Mouse (Mus musculus) adrenal gland, postnatal 36 days (tissue): ENCODE results near the gene Mrps18a. TPM values are rescaled to one million over a fixed set of nuclear protein-coding genes. Genes with fewer than 3 reads are reported as not detected.

Source experiments
- DNase-seq, 2 experiments: peaks; one replicate each; pipeline ENCODE4 v3.0.0; 2021; ENCODE audit warnings: mixed read lengths in 1 of 2
- total RNA-seq, 2 experiments: library from RNA; stranded (reverse); gene quantifications; 2 replicates each; pipeline ENCODE4 v1.2.3; 2021

Gene Mrps18a
- total RNA-seq, 2 experiments from 2014 or later = 99.1 to 106 TPM

DNA sequence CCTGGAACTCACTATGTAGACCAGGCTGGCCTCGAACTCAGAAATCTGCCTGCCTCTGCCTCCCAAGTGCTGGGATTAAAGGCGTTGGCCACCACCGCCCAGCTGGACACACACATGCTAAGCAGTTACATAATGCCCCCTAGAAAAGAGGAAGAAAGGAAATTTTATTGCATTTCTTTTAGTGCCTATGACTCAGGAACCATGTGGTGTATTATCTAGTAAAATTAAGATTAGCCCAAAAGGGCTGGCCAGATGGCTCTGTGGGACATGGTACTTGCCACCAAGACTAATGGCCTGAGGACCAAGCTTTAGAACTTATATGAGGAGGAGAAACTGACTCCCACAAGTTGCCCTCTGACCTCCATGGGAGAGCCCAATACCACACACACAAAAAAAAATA, 29.1 kb downstream of the Mrps18a start:
- no peak for DNase-seq

DNA sequence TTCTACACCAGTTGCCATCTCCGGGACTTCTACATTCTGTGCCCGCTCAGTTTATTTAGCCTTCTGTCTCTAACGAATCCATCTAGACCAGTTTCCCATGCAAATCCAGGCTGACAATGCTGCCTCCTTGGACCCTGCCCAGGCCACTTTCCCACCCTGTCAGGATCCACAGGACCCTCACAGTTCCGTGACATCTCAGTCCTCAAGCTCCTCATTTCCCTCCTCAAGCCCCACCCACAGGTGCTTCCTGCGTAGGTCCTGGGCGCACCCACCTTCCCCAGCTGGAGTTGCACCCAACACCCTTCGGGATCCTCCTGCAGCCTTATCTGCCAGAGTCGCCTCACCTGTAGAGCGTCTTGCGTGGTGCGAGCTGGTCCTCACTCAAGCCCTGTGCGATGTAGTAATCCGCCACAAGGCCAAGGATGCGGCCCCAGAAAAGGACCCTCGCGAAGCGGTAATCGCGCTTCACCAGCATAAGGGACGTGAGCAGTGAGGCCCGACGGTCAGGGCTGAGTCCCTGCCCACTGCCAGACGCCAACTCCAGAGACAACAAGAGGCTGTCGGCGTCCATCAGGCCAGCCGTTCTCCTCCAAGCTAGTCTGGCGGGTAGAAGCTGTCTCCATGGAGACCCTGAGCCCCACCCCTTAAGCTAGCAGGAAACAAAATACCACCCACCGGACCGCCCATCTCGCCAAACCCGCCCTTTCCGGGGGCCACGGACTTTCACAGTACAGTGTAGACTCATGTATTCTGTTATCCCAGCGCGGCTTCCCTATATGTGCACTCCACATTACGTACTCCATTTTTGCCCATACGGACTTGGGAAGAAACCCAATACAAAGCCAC, 33.0 kb downstream of the Mrps18a start, which contains the start of gene Rsph9:
TSS of gene Rsph9 (minus strand) at position 639 of the 846 bp plus-strand sequence.
- DNase-seq = peak; percentile 93 to 94

DNA sequence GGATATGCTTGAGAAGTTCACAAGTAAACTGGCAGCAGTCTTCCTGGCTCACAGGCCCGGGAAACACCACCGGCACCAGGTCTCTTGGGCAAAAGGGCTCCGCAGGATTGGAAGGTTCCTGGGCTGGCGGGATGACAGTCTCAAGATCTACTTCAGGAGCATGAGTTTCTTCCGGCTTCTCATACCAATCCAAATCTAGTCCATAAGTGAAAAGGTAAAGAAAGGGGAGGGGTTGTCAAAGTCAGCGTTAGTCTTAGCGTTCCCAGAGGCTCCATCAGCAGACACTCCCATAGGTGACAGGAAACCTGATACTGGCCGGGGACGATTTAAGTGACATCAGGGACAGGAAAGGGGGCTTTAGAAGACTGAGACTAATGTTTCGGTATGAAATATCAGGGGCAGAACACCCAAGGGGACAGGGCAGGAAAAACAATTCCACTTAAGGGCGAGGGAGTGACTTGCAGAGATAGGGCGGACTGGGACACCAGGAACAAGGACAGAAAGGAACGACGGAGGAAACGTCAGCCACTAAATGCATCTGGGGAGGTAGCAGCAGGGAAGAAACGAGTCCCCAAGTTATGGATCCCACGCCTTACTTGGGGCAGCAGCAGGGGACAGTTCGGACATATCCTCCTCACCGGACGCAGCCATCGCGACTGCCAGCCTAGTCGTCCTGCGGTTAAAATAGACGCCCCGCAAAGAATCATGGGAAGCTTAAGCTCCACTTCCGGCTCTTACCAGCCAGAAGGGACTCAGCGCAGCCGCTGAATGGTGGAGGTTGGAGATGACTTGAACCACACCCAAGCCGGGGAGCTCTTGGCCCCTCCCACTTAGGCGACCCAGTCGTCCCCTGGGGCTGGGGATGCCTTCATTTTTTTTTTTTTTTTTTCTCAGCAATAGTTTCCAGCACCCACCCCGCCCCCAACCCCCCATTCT, 42.3 kb downstream of the Mrps18a start, which contains the start of gene Mad2l1bp:
TSS of gene Mad2l1bp (minus strand) at position 707 of the 936 bp plus-strand sequence.
- DNase-seq = peak; percentile 91 to 94

- no peak for DNase-seq
Observed at GRCm38 (mm10) chr17:46154336-46154735, 43.5 kb downstream of the Mrps18a start.

- DNase-seq = no peak
Observed at GRCm38 (mm10) chr17:46156680-46157079, 45.9 kb downstream of the Mrps18a start.

- no peak for DNase-seq
Observed at GRCm38 (mm10) chr17:46157131-46157530, 46.3 kb downstream of the Mrps18a start.

- no peak for DNase-seq
Observed at GRCm38 (mm10) chr17:46159236-46159635, 48.5 kb downstream of the Mrps18a start.

- DNase-seq = peak; percentile 95 to 96
Observed at GRCm38 (mm10) chr17:46160090-46160662, 49.4 kb downstream of the Mrps18a start.

DNA sequence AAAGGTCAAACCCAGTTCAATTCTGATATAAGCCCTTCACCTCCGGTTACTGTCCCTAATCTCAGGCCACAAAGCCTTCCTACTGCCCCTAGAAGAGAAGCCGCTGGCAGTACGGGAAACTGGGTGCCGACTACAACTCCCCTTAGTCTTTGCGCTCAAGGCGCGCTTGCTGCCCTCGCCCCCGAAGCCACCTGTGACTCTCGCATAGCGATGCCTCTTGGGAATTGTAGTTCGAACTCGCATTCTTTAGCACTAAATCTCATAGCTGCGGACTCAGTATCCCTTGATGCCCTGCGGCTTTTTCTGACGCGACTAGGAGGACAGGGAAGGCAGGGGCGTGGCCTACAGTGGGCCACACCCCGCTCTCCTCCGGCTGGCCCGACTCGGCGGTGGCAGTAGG, 49.9 kb downstream of the Mrps18a start, which contains the start of gene Gtpbp2:
TSS of gene Gtpbp2 (plus strand) at position 347 of the 400 bp plus-strand sequence.
- DNase-seq = peak; percentile 93 to 95

DNA sequence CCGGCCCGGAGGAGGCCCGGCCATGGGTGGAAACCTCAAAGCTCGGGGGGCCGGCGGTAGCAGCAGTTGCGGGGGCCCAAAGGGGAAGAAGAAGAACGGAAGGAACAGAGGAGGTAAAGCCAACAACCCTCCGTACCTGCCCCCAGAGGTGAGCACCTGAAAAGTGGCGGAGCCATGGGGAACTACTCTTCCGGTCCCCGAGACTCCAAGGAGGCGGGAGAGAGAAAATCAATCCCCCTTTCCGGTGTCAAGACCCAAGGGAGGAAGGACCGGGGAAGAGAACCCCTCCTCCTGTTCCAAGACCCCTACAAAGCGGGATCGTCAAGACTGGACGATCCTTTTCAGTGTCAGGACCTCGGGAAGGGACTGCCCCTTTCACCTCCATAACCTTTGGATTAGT, 50.4 kb downstream of the Mrps18a start:
- DNase-seq = no peak

DNA sequence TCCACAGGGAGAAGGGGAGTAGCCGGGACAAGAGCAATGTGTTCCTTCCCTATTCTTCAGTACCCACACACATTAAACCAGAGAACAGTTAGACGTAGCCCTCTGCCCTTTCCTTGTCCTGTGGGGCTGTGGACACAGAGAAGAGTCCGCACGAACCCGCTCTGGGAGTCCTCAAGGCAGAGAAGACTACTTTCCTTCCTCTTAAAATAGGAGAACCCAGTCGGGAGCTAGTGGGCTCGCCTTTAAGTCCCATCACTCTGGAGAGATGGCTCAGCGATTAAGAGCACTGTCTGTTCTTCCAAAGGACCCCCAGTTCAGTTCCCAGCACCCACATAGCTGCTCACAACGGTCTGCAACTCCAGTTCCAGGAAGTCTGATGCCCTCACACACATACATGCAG, 50.9 kb downstream of the Mrps18a start:
- no peak for DNase-seq

GRCm38 (mm10) chr17:46162551-46162950, 51.8 kb downstream of the Mrps18a start:
- DNase-seq = no peak

- DNase-seq = peak; percentile 37 to 49
Observed at GRCm38 (mm10) chr17:46162951-46163421, 52.2 kb downstream of the Mrps18a start.

GRCm38 (mm10) chr17:46164301-46164700, 53.5 kb downstream of the Mrps18a start:
- DNase-seq = no peak

- DNase-seq = no peak
Observed at GRCm38 (mm10) chr17:46164791-46165190, 54.0 kb downstream of the Mrps18a start.

- DNase-seq = no peak
Observed at GRCm38 (mm10) chr17:46165460-46165859, 54.7 kb downstream of the Mrps18a start.

DNA sequence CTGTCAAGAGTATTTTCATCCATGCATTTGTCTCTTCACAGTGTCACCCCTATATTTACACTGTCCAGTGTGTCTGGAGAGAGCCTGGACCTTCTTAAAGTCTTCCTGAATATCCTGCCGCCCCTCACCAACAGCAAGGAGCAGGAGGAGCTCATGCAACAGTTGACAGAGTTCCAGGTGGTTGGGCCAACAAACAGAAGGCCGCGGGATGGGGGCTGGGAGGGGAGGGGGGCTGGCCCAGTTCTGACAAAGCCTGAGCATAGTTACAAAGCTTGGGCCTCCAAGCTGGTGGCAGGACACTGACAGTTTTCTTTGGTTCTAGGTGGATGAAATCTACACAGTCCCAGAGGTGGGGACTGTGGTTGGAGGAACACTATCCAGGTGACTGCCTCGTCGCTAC, 55.5 kb downstream of the Mrps18a start:
- DNase-seq = no peak

DNA sequence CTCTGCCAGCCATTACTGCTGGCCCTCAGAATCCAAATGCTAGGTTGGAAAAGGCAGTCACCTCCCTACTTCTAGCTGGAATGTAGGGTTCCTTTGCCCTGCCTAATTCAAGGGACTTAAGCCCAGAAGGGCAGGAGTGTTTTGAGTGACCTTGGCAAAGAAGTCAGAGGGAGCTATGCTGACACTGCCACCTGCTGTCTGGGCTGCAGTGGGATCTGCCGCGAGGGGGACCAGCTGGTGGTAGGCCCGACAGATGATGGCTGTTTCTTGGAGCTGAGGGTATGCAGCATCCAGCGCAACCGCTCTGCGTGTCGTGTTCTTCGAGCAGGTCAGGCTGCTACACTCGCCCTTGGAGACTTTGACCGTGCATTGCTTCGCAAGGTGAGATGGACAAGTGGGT, 56.2 kb downstream of the Mrps18a start:
- DNase-seq = peak; percentile 51 to 66

DNA sequence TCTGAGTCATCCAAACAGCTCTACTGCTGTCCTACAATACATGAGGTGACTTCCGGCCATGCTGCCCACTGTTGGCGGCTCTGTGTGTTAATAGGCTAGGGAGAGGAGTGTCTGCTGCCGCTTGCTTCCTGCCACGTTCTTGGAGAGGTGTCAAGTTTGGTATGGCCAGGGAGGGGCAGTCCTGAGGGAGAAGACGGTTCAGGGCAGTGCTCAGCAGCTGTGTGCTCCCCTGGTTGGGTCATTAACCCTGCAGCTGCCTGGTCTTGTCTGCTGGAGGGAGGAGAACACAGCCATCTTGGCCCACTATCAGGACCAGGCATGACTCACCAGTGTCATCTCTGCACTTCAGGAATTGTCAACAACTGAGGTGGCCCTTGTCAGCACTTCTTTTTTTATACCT, 57.5 kb downstream of the Mrps18a start:
- no peak for DNase-seq

- no peak for DNase-seq
Observed at GRCm38 (mm10) chr17:46168768-46169167, 58.0 kb downstream of the Mrps18a start.

- DNase-seq = peak in 1 of 2 experiments; percentile 53
Observed at GRCm38 (mm10) chr17:46170538-46170937, 59.8 kb downstream of the Mrps18a start.
